ENCODE assay signal across 29 mouse cellular contexts in the genomic region with DNA sequence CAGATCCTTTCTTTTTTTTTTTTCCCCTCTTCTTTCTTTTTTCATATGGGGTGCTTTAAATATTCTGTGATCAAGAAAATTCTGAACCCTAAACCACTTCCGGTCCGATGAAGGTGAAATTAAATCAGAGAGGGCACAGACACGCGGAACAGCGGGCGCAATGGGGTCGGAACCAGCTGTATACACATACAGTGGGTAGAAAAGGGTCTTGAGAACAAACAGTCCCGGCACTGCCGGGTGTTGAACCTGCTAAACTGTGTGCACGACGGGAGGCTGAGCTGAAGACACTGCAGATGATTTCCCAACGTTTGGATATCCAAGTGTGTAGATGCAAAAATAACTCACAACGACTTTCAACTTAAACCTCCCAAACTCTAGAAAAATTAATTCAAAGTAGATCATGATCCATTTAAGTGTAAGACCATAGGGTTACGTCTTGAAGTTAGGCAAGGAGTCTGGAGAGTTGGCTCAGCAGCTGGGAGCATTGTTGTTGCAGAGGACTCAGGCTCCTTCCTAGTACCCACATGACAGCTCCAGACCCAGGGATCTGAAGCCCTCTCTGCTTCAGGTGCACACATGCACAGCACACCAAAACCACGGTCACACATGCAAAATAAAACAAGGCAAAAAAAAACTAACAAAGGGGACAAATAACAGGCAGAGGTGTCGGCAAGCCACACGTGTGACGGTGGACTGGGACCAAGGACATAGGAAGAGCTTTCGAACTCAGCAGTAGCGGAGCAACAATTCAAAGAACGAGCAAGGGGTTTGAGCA. TPM values are rescaled to one million over a fixed set of nuclear protein-coding genes. Genes with fewer than 3 reads are reported as not detected.
"Had no signal": no experiment of that assay in that cellular context is flagged by ENCODE, and none has a peak within 500 bp of the region (broad histone marks: within the 10 kb centered on the region; RNA-seq: fewer than 3 reads in every experiment).

No protein-coding gene starts in this region.

- H3K4me3 ChIP-seq: limb, embryonic 10.5 days; limb, embryonic 12.5 days; limb, embryonic 13.5 days; limb, embryonic 15.5 days; liver, embryonic 12.5 days; liver, embryonic 13.5 days; liver, embryonic 15.5 days; lung, embryonic 15.5 days; megakaryocyte, embryonic 14.5 days; midbrain, embryonic 10.5 days; midbrain, embryonic 12.5 days; midbrain, embryonic 13.5 days; midbrain, embryonic 15.5 days; myocyte; neural tube, embryonic 12.5 days had no signal

- H3K4me1 ChIP-seq: limb, embryonic 10.5 days; limb, embryonic 12.5 days; limb, embryonic 13.5 days; limb, embryonic 15.5 days; liver, embryonic 15.5 days; lung, embryonic 15.5 days; midbrain, embryonic 10.5 days; midbrain, embryonic 12.5 days; midbrain, embryonic 13.5 days; midbrain, embryonic 15.5 days; neural tube, embryonic 12.5 days had no signal

- H3K9me3 ChIP-seq: limb, embryonic 10.5 days; limb, embryonic 12.5 days; limb, embryonic 13.5 days; limb, embryonic 15.5 days; liver, embryonic 12.5 days; liver, embryonic 13.5 days; liver, embryonic 15.5 days; lung, embryonic 15.5 days; midbrain, embryonic 10.5 days; midbrain, embryonic 12.5 days; midbrain, embryonic 13.5 days; midbrain, embryonic 15.5 days; neural tube, embryonic 12.5 days had no signal

- H3K36me3 ChIP-seq: midbrain, embryonic 15.5 days had no signal

- H3K27ac ChIP-seq: limb, embryonic 10.5 days; limb, embryonic 12.5 days; limb, embryonic 13.5 days; limb, embryonic 15.5 days; liver, embryonic 12.5 days; liver, embryonic 13.5 days; liver, embryonic 14.5 days; liver, embryonic 15.5 days; lung, embryonic 15.5 days; macrophage; midbrain, embryonic 10.5 days; midbrain, embryonic 12.5 days; midbrain, embryonic 13.5 days; midbrain, embryonic 15.5 days; neural tube, embryonic 12.5 days had no signal

- DNase-seq: left cerebral cortex, postnatal 4 days; liver; liver, embryonic 13.5 days; liver, postnatal 0 days; lung, adult 18-20 months; lung, adult 2 months; lung, embryonic 14.5 days; lung, postnatal 10 days; lung, postnatal 14 days; lung, postnatal 36 days; lung, postnatal 4 days; midbrain, embryonic 14.5 days had no signal

- H3K27me3 ChIP-seq: limb, embryonic 12.5 days; limb, embryonic 13.5 days; limb, embryonic 15.5 days; liver, embryonic 12.5 days; liver, embryonic 13.5 days; liver, embryonic 15.5 days; lung, embryonic 15.5 days; megakaryocyte, embryonic 14.5 days; midbrain, embryonic 12.5 days; midbrain, embryonic 13.5 days; midbrain, embryonic 15.5 days; neural tube, embryonic 12.5 days had no signal

RNA-seq across cellular contexts. Expression of a gene that starts 12.5 kb away (rescaled TPM):
- polyA plus RNA-seq: liver, adult 2 months had no signal
